Mouse (Mus musculus) right cerebral cortex, postnatal 10 days (tissue): ENCODE measurements around the gene Ap1g1.

Source experiments
- DNase-seq, 2 experiments: peaks; one replicate each; pipeline ENCODE4 v3.0.0; 2021; ENCODE audit warnings: low spot score in 2 of 2

Ap1g1 gene

DNA sequence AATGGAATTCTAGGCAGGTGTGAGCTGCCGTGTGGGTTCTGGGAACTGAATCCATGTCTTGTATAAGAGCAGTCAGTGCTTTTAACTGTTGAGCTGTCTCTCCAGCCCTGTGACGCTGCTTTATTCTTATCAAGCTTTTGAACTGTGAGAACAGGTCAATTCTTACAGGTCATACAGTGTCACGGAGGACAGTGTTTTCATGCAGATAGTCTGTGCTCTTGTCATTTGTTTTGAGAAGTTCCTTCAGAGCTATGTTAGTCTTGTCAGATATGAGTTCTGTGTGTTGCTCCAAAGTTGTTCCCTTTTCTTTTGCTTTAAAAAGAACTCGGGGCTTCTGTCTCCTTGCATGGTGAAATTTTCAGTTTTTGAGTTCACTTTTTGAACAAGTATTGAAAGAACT is 2.2 kb downstream of the Ap1g1 start:
- no peak for DNase-seq

DNA sequence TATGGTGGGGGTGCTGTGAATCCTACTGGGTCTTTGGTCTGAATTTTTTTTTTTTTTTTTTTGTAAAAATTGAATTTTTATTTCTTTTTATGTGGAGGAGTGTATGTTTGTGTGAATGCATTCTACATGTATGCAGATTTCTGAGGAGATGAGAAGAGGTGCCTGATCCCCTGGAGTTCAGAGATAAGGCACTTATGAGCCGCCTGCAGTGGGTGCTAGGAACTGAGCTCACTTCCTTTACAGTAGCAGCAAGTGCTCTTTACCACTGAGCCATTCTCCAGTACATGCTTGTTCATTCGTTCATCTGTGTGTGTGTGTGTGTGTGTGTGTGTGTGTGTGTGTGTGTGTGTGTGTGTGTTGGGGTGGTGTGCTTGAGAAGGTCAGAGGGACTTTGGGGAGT is 12.6 kb downstream of the Ap1g1 start:
- DNase-seq: no peak

- DNase-seq: no peak
Observed at GRCm38 (mm10) chr8:109795166-109795565, 16.8 kb downstream of the Ap1g1 start.

GRCm38 (mm10) chr8:109798721-109799120 is 20.4 kb downstream of the Ap1g1 start:
- no peak for DNase-seq

DNA sequence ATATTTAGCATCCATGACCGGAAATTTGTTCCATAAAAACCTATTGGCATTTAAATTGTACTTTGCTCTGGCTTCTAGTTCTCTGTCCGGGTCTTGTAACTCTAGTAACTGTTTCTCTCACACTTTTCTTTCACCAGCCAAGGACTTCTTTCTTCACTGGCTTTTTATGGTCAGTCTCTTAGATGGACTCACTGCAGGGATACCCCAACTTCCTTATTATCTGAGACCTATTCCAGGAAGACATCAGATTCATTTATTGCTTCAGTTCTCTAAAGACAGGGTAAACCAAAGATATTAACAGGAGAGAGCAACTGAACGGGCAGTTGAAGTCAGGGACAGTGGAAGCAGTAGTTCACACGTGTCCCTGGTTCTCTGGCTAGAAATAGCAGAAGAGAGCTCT is 20.9 kb downstream of the Ap1g1 start:
- DNase-seq: no peak

- no peak for DNase-seq
Observed at GRCm38 (mm10) chr8:109800325-109800724, 22.0 kb downstream of the Ap1g1 start.

- DNase-seq: no peak
Observed at GRCm38 (mm10) chr8:109803211-109803610, 24.9 kb downstream of the Ap1g1 start.

GRCm38 (mm10) chr8:109803801-109804200 is 25.4 kb downstream of the Ap1g1 start:
- DNase-seq: no peak

- no peak for DNase-seq
Observed at GRCm38 (mm10) chr8:109806522-109806921, 28.2 kb downstream of the Ap1g1 start.

- DNase-seq: peak in 1 of 2 experiments; percentile 39
Observed at GRCm38 (mm10) chr8:109807401-109808119, 29.2 kb downstream of the Ap1g1 start.

GRCm38 (mm10) chr8:109808120-109808447 is 29.7 kb downstream of the Ap1g1 start:
- no peak for DNase-seq

DNA sequence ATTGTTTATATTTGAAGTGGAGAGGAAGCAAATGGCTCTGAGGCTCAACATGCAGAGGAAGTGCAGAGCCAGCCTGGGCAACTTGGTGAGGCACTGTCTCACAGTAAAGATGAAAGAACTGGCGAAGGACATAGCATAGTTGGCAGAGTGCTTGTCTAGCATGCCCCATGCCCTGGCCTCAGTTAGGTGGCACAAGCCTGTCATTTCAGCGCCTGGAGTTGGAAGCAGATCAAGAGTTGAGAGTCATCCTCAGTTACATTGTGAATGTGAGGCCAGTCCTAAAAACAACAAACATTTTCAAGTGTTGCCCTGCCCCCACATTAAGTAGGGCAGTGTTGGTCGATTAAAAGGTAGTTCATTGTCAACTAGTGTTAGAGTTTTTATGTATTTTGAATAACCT is 32.1 kb downstream of the Ap1g1 start:
- DNase-seq: no peak

GRCm38 (mm10) chr8:109815268-109815667 is 36.9 kb downstream of the Ap1g1 start:
- DNase-seq: no peak

DNA sequence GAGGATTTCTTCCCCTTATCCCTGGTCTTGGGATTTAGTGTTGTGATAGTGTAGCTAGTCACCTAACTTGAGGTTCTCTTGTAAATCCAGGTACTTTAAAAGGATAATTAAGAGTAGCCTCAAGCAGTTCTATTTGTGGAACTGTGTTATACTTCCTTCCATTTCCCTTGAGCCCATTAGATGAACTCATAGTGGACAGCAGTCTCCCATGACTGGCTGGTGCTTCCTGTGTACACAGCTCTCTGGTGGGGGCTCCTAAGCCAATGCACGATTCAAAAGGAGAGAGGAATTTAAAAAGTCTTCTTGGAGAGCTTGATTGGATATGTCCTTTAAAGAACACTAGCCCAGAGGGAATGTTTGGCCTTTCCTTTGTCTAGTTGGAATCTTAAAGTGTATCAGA is 39.6 kb downstream of the Ap1g1 start:
- no peak for DNase-seq

DNA sequence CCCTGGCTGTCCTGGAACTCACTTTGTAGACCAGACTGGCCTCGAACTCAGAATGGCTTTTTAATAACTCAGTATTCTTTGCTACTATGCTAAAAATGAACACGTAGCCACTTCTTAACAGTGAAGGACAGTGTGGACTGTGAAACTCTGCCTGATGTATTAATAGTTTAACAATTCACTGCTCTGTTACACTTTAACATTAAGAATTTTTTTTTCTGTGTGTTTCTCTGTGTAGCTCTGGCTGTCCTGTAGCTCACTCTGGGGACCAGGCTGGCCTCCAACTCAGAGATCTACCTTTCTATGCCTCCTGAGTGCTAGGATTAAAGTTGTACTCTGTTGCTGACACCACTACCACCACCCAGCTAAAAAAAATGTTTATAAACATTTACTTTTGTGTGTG is 45.2 kb downstream of the Ap1g1 start:
- DNase-seq: no peak

GRCm38 (mm10) chr8:109839822-109840221 is 61.5 kb downstream of the Ap1g1 start:
- no peak for DNase-seq

- DNase-seq: no peak
Observed at GRCm38 (mm10) chr8:109842468-109842867, 64.1 kb downstream of the Ap1g1 start.

GRCm38 (mm10) chr8:109847866-109848265 is 69.5 kb downstream of the Ap1g1 start:
- DNase-seq: no peak

- no peak for DNase-seq
Observed at GRCm38 (mm10) chr8:109848981-109849380, 70.6 kb downstream of the Ap1g1 start.

GRCm38 (mm10) chr8:109853423-109853822 is 75.1 kb downstream of the Ap1g1 start:
- DNase-seq: peak; percentile 51 to 65

GRCm38 (mm10) chr8:109854522-109854921 is 76.2 kb downstream of the Ap1g1 start:
- DNase-seq: no peak

DNA sequence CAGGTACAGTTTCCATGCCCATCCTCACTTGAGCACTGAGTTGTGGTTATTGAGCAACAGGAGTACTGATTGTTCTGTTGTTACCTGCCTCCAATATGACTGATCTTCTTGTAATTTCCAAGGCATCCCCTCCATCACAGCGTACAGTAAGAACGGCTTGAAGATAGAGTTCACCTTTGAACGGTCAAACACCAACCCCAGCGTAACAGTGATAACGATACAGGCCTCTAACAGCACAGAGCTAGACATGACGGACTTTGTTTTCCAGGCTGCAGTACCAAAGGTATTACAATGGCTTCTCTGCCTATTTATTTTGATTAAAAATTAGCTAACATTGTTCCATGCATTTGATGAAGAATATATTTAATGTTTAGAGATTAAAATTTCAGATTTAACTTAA is 77.1 kb downstream of the Ap1g1 start:
- no peak for DNase-seq

DNA sequence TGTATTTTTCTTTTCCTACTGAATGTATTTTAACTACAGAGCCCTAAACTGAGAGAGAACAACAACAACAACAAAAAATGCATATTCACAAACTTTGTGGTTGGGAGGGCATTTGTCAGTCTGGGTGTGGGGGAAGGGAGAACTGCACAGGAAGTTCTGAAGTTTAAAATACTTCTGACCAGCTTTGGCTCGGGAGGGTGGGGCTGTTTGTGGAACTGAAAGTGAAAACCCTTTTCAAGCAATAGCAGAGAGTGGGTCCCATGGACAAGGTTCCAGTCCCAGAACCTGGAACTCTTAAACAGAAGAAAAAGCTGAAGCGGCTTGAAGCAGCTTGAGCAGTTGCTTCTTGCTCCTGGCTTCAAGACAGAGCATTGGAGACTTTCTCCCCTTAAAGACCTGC is 85.0 kb downstream of the Ap1g1 start:
- peak; percentile 39 to 52 for DNase-seq

DNA sequence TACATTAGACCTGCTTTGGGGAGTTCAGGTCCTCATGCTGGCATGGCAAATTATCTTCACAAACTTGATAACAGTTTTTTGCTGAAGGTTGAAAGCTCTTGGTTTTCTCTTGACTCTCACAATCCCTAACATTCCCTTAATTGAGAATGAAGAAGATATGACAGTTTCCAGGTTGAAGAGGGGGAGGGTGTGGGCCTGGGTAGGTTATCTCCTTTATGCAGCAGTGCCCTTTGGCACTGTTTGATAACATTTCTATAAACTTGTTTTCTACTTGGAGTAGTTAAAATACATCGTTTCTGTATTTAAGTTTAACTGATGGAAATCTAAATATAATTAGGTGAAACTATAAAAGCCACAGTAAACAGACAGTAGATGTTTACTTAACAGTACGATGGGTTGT is 86.4 kb downstream of the Ap1g1 start:
- DNase-seq: no peak
